Mouse (Mus musculus) midbrain, embryonic 13.5 days (tissue): Measurements from ENCODE around the gene Fam216a. TPM values are rescaled to one million over a fixed set of nuclear protein-coding genes. Genes with fewer than 3 reads are reported as not detected.

ENCODE experiments used
- ATAC-seq: fragments of 200-750 bp; cut with Nextera tagmentation; 2 replicates; pipeline ENCODE4 v1.8.0; 2017; ENCODE audit warnings: mild to moderate bottlenecking, moderate TSS enrichment, moderate library complexity
- H3K27ac ChIP-seq: fragments of 300-500 bp; sonication (generic); 2 replicates; pipeline ENCODE4 v1.5.1; 2015; ENCODE audit warnings: inconsistent platforms, mild to moderate bottlenecking, moderate library complexity
- H3K27me3 ChIP-seq: fragments of 300-500 bp; sonication (generic); 2 replicates; pipeline ENCODE4 v1.6.1; 2015; ENCODE audit warnings: mild to moderate bottlenecking, inconsistent platforms
- H3K36me3 ChIP-seq: fragments of 300-500 bp; sonication (generic); 2 replicates; pipeline ENCODE4 v1.6.1; 2015; ENCODE audit warnings: mild to moderate bottlenecking, inconsistent platforms
- H3K4me1 ChIP-seq: fragments of 300-500 bp; sonication (generic); replicated peaks from 2 replicates; pipeline ENCODE4 v1.6.1; 2015; ENCODE audit warnings: inconsistent platforms
- H3K4me2 ChIP-seq: fragments of 300-500 bp; sonication (generic); replicated peaks from 2 replicates; pipeline ENCODE4 v1.6.1; 2015; ENCODE audit warnings: moderate library complexity, mild to moderate bottlenecking, inconsistent platforms
- H3K4me3 ChIP-seq: fragments of 300-500 bp; sonication (generic); replicated peaks from 2 replicates; pipeline ENCODE4 v1.5.1; 2015; ENCODE audit warnings: mild to moderate bottlenecking, inconsistent platforms
- H3K9ac ChIP-seq: fragments of 300-500 bp; sonication (generic); replicated peaks from 2 replicates; pipeline ENCODE4 v1.6.1; 2015; ENCODE audit warnings: mild to moderate bottlenecking, inconsistent platforms
- H3K9me3 ChIP-seq: fragments of 300-500 bp; sonication (generic); 2 replicates; pipeline ENCODE4 v1.6.1; 2016; ENCODE audit warnings: mild to moderate bottlenecking, inconsistent platforms
- WGBS: fragments of 180-500 bp; shearing (Covaris S2); methylation state at CpG from one replicate; pipeline ENCODE4 v1.1.7; 2015; 5-methylcytosine and 5-hydroxymethylcytosine counted together
- polyA plus RNA-seq: library from polyadenylated mRNA; unstranded; fragments of >200 nt; fragmentation: Nextera tagmentation; extraction: Ambion mirVana; gene quantifications from 2 replicates; pipeline ENCODE4 v1.2.1, GENCODE M21; 2015

Fam216a gene
- polyA plus RNA-seq, 1 experiment from 2014 or later: 135 TPM

- H3K4me3 ChIP-seq: no peak overlapping the region
- WGBS: 87% methylated on average over 11 of the region's 11 CpGs
- ATAC-seq: no peak
- H3K27ac ChIP-seq: no peak overlapping the region
- H3K9me3 ChIP-seq: no peaks in the 10 kb centered on the region
- H3K36me3 ChIP-seq: peaks cover 70% of the 10 kb centered on the region
- H3K9ac ChIP-seq: no peak overlapping the region
- H3K27me3 ChIP-seq: no peaks in the 10 kb centered on the region
- no peak overlapping the region for H3K4me2 ChIP-seq
- no peaks in the 10 kb centered on the region for H3K4me1 ChIP-seq
Measured at GRCm38 (mm10) chr5:122317329-122318045, 54.7 kb downstream of the Fam216a start.

- Histone ChIP-seq H3K9ac (no peak overlapping the region), H3K4me2 (no peak overlapping the region), H3K36me3 (peaks cover 69% of the 10 kb centered on the region), H3K27me3 (no peaks in the 10 kb centered on the region), H3K4me3 (no peak overlapping the region), H3K4me1 (peaks cover 5% of the 10 kb centered on the region), H3K9me3 (no peaks in the 10 kb centered on the region), H3K27ac (no peak overlapping the region)
- ATAC-seq: no peak
- 77% methylated on average over 20 of the region's 20 CpGs for WGBS
Measured at GRCm38 (mm10) chr5:122314966-122315667, 57.0 kb downstream of the Fam216a start.

Other genes starting within 250 kb of the Fam216a start
- gene Ccdc63, start 231.5 kb downstream of the Fam216a start, polyA plus RNA-seq: not detected in 2 replicates
- 235 and 262 TPM in 2 replicates for gene Ppp1cc, start 214.1 kb downstream of the Fam216a start, polyA plus RNA-seq
- 4.0 and 4.1 TPM in 2 replicates for gene Hvcn1, start 165.6 kb downstream of the Fam216a start, polyA plus RNA-seq
- 6.2 and 6.4 TPM in 2 replicates for gene Tctn1, start 107.9 kb downstream of the Fam216a start, polyA plus RNA-seq
- 8.0 and 9.1 TPM in 2 replicates for gene Pptc7, start 88.0 kb downstream of the Fam216a start, polyA plus RNA-seq
- gene Rad9b, start 18.1 kb downstream of the Fam216a start, polyA plus RNA-seq: 21.8 and 22.6 TPM in 2 replicates
- gene Vps29, start 18.0 kb downstream of the Fam216a start, polyA plus RNA-seq: 260 and 269 TPM in 2 replicates
- 50.8 and 51.8 TPM in 2 replicates for gene Gpn3, start 488 bp downstream of the Fam216a start, polyA plus RNA-seq
- gene Arpc3, start 19.5 kb upstream of the Fam216a start, polyA plus RNA-seq: 140 and 173 TPM in 2 replicates
- gene Anapc7, start 49.3 kb upstream of the Fam216a start, polyA plus RNA-seq: 52.7 and 53.9 TPM in 2 replicates
- 35.7 and 40.0 TPM in 2 replicates for gene Atp2a2, start 129.9 kb upstream of the Fam216a start, polyA plus RNA-seq
- gene Ift81, start 242.2 kb upstream of the Fam216a start, polyA plus RNA-seq: 76.2 and 84.5 TPM in 2 replicates